Mouse (Mus musculus): ENCODE results near the gene Tmem59. TPM values are rescaled to one million over a fixed set of nuclear protein-coding genes. Genes with fewer than 3 reads are reported as not detected.

The Tmem59 gene
- polyA plus RNA-seq (2016; fragmentation: Nextera tagmentation; extraction: Ambion mirVana): 336 and 348 TPM in 2 replicates

DNA sequence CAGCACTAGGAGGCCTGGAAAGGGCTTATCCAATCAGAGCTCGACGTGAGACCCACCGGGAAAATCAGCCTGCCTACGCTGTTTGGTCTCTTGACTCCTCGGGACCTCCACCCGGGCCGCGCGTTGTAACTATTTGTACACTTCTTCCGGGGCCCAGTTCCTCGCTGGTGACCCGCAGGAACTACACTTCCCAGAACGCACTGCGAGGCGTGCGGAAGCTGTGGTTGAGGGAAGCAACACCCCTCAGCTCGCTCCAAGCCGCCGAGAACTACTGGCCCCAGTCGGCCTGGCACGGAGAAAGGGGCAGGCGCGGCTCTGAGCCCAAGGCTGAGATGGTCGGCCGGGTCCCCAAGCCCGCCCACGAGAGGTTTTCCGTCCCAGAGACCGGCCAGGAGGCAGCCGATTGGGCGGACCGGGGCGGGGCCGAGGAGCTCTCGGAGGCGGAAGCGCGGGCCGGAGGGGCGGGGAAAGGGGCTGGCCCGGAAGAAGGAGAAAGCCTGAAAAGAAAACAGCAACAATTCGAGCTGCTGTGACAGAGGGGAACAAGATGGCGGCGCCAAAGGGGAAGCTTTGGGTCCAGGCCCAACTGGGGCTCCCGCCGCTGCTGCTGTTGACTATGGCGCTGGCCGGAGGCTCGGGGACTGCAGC is at the start of gene Tmem59:
Tmem59 (plus strand) TSS at position 218 of the 648 bp plus-strand sequence.
- Histone ChIP-seq H3K4me3 (replicated peaks) (peak within 1 kb of the TSS; percentile 93), H3K27me3 (no peaks in the 10 kb centered on the region), H3K9ac (replicated peaks) (peak within 1 kb of the TSS; percentile 89), H3K4me2 (peak within 1 kb of the TSS; percentile 75), H3K9me3 (no peaks in the 10 kb centered on the region), H3K36me3 (peaks cover 24% of the 10 kb centered on the region; the same call in 1 of the 2 replicates), H3K4me1 (replicated peaks) (peaks cover 41% of the 10 kb centered on the region), H3K27ac (peak within 1 kb of the TSS; percentile 98)
- peak; percentile 95 for ATAC-seq (ENCODE audit: insufficient number of reproducible peaks, insufficient read depth, low FRiP score, low TSS enrichment, low read depth)
- under 1% methylated on average over 49 of the region's 49 CpGs for WGBS

DNA sequence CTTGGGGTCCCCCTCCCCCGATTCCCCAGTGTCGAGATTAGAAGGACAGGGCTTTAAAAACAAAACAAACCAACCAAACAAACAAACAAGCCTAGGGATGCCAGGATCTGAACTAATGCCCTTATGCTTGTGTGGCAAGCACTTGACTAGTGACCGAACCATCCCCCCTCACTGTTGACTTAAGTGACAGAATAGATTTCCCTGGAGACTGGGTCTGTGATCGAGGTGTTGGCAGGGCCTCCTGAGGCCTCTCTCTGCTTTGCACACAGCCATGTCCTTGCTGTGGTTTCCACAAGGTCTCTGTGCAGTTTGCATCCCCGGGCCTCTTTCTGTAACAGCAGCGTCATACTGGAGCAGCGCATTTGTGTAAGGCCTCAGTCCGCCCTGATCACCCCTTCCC is 48.8 kb upstream of the Tmem59 start:
- H3K4me3 ChIP-seq (replicated peaks): no peak overlapping the region
- no peak overlapping the region for H3K4me2 ChIP-seq
- ATAC-seq (ENCODE audit: insufficient number of reproducible peaks, insufficient read depth, low FRiP score, low TSS enrichment, low read depth): no peak
- no peak overlapping the region for H3K9ac ChIP-seq (replicated peaks)
- no peak overlapping the region for H3K27ac ChIP-seq
- no peaks in the 10 kb centered on the region for H3K9me3 ChIP-seq
- H3K27me3 ChIP-seq: no peaks in the 10 kb centered on the region
- H3K4me1 ChIP-seq (replicated peaks): peaks cover 51% of the 10 kb centered on the region
- 79% methylated on average over 8 of the region's 8 CpGs for WGBS
- H3K36me3 ChIP-seq: no peaks in the 10 kb centered on the region

DNA sequence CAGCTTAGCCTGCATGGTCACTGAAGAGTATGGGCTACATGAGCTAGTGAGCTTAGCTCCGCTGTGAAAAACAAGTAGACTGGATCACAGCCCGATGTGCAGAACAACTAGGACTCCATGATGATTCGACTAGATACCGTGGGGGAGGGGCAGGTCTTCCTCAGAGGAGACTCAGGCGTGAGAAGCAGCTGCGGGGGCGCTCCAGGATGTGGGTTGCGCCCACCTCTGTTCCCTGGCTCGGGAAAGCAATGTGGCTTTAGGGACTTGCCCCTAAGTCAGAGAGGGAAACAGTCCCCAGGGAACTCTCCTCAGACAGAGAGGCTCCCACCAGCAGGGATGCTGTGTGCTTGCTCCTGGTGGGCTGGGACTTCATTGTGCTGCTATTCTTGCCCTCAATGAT is 47.7 kb upstream of the Tmem59 start:
- 29% methylated on average over 9 of the region's 9 CpGs for WGBS
- Histone ChIP-seq H3K9ac (replicated peaks) (no peak overlapping the region), H3K27ac (0 out of 2 replicates have a peak overlapping the region, but pooled peaks have one; percentile 4), H3K9me3 (no peaks in the 10 kb centered on the region), H3K4me1 (replicated peaks) (peaks cover 51% of the 10 kb centered on the region), H3K4me3 (replicated peaks) (no peak overlapping the region), H3K27me3 (no peaks in the 10 kb centered on the region), H3K36me3 (no peaks in the 10 kb centered on the region), H3K4me2 (no peak overlapping the region)
- no peak for ATAC-seq (ENCODE audit: insufficient number of reproducible peaks, insufficient read depth, low FRiP score, low TSS enrichment, low read depth)

GRCm38 (mm10) chr4:107134891-107135290 is 43.3 kb upstream of the Tmem59 start:
- H3K4me1 ChIP-seq (replicated peaks): peaks cover 64% of the 10 kb centered on the region
- WGBS: 88% methylated on average over 3 of the region's 3 CpGs
- H3K4me3 ChIP-seq (replicated peaks): no peak overlapping the region
- no peak overlapping the region for H3K27ac ChIP-seq
- H3K9ac ChIP-seq (replicated peaks): no peak overlapping the region
- no peak overlapping the region for H3K4me2 ChIP-seq
- no peaks in the 10 kb centered on the region for H3K9me3 ChIP-seq
- H3K36me3 ChIP-seq: no peaks in the 10 kb centered on the region; the same call in 1 of the 2 replicates
- no peaks in the 10 kb centered on the region for H3K27me3 ChIP-seq
- ATAC-seq (ENCODE audit: insufficient number of reproducible peaks, insufficient read depth, low FRiP score, low TSS enrichment, low read depth): no peak

DNA sequence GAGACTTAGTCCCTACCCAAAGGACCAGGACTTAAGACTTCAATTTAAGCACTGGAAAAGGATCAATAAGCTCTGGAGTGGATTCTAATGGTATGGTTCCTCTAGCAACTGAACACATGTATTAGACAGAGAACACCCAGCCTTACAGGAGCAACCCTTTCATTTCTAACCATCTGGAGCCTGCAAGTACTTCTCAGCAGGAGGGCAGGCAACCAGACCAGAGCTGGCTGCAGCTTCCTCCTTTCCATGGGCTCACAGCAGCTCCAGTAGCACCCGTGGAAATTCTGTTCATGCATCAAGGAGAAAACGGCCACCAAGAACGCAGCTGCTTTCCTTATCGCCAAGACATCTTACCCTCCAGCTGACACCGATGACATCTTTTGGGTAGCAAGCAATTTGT is 42.5 kb upstream of the Tmem59 start:
- ATAC-seq (ENCODE audit: insufficient number of reproducible peaks, insufficient read depth, low FRiP score, low TSS enrichment, low read depth): no peak
- peaks cover 67% of the 10 kb centered on the region for H3K4me1 ChIP-seq (replicated peaks)
- WGBS: 55% methylated on average over 5 of the region's 5 CpGs

DNA sequence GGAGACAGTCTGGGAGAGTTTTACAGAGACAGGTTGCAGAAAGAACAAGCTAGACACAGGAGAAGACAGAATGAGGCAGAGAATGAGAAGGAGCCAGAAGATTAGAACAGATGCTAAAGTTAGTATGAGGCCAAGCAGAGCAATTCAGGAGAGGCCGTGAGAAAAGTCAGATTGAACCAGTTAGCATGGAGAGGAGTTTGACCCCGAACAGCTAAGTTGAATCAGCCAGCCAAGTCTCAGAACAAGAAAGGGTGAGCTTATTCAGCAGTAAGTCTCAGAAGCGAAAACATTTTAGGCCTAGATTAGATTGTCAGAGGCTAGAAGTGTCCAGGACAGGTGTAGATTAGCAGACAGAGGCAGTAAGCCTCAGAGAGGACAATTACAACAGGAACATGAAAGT is 41.7 kb upstream of the Tmem59 start:
- Histone ChIP-seq H3K9me3 (no peaks in the 10 kb centered on the region), H3K4me3 (replicated peaks) (no peak overlapping the region), H3K4me1 (replicated peaks) (peaks cover 67% of the 10 kb centered on the region), H3K9ac (replicated peaks) (no peak overlapping the region), H3K27me3 (no peaks in the 10 kb centered on the region), H3K4me2 (no peak overlapping the region), H3K36me3 (no peaks in the 10 kb centered on the region; the same call in 1 of the 2 replicates), H3K27ac (peak overlapping the region; percentile 45; the same call in 1 of the 2 replicates)
- no peak for ATAC-seq (ENCODE audit: insufficient number of reproducible peaks, insufficient read depth, low FRiP score, low TSS enrichment, low read depth)
- WGBS: 36% methylated on average over 3 of the region's 3 CpGs

More for the DNA sequence above, 42.5 kb upstream of the Tmem59 start:
- no peaks in the 10 kb centered on the region for H3K9me3 ChIP-seq
- no peak overlapping the region for H3K4me2 ChIP-seq
- no peak overlapping the region for H3K9ac ChIP-seq (replicated peaks)
- no peak overlapping the region for H3K4me3 ChIP-seq (replicated peaks)
- H3K27ac ChIP-seq: 0 out of 2 replicates have a peak overlapping the region, but pooled peaks have one; percentile 45
- no peaks in the 10 kb centered on the region; the same call in 1 of the 2 replicates for H3K36me3 ChIP-seq
- no peaks in the 10 kb centered on the region for H3K27me3 ChIP-seq

- no peak overlapping the region for H3K4me3 ChIP-seq (replicated peaks)
- H3K9ac ChIP-seq (replicated peaks): no peak overlapping the region
These were observed 39.0 kb upstream of the Tmem59 start for GRCm38 (mm10) chr4:107138948-107139835.

GRCm38 (mm10) chr4:107139836-107140631 is 38.2 kb upstream of the Tmem59 start:
- no peak overlapping the region for H3K4me3 ChIP-seq (replicated peaks)
- 14% methylated on average over 13 of the region's 13 CpGs for WGBS
- H3K4me1 ChIP-seq (replicated peaks): peaks cover 65% of the 10 kb centered on the region
- H3K36me3 ChIP-seq: no peaks in the 10 kb centered on the region; the same call in 1 of the 2 replicates
- 0 out of 2 replicates have a peak overlapping the region, but pooled peaks have one; percentile 27 for H3K4me2 ChIP-seq
- peak; percentile 20; the same call in 1 of the 2 replicates for ATAC-seq (ENCODE audit: insufficient number of reproducible peaks, insufficient read depth, low FRiP score, low TSS enrichment, low read depth)
- peak overlapping the region; percentile 19; the same call in 1 of the 2 replicates for H3K9ac ChIP-seq (replicated peaks)
- H3K27ac ChIP-seq: peak overlapping the region; percentile 81
- no peaks in the 10 kb centered on the region for H3K27me3 ChIP-seq
- H3K9me3 ChIP-seq: no peaks in the 10 kb centered on the region

More at GRCm38 (mm10) chr4:107138948-107139835, 39.0 kb upstream of the Tmem59 start:
- WGBS: 15% methylated on average over 37 of the region's 37 CpGs
- Histone ChIP-seq H3K9me3 (no peaks in the 10 kb centered on the region), H3K4me1 (replicated peaks) (peaks cover 62% of the 10 kb centered on the region), H3K27ac (0 out of 2 replicates have a peak overlapping the region, but pooled peaks have one; percentile 20), H3K36me3 (no peaks in the 10 kb centered on the region; the same call in 1 of the 2 replicates), H3K27me3 (no peaks in the 10 kb centered on the region), H3K4me2 (peak overlapping the region; percentile 27)
- no peak for ATAC-seq (ENCODE audit: insufficient number of reproducible peaks, insufficient read depth, low FRiP score, low TSS enrichment, low read depth)

- Histone ChIP-seq H3K4me2 (no peak overlapping the region), H3K4me1 (replicated peaks) (peaks cover 30% of the 10 kb centered on the region), H3K9ac (replicated peaks) (no peak overlapping the region), H3K9me3 (no peaks in the 10 kb centered on the region), H3K27ac (no peak overlapping the region), H3K4me3 (replicated peaks) (no peak overlapping the region), H3K36me3 (peaks cover 25% of the 10 kb centered on the region), H3K27me3 (no peaks in the 10 kb centered on the region)
- ATAC-seq (ENCODE audit: insufficient number of reproducible peaks, insufficient read depth, low FRiP score, low TSS enrichment, low read depth): no peak
- 90% methylated on average over 8 of the region's 8 CpGs for WGBS
These were observed 34.7 kb upstream of the Tmem59 start for GRCm38 (mm10) chr4:107143511-107143910.

- Histone ChIP-seq H3K4me2 (no peak overlapping the region), H3K9ac (replicated peaks) (no peak overlapping the region), H3K27ac (no peak overlapping the region), H3K9me3 (no peaks in the 10 kb centered on the region), H3K4me1 (replicated peaks) (no peaks in the 10 kb centered on the region), H3K4me3 (replicated peaks) (no peak overlapping the region), H3K27me3 (no peaks in the 10 kb centered on the region), H3K36me3 (peaks cover 47% of the 10 kb centered on the region)
- no peak for ATAC-seq (ENCODE audit: insufficient number of reproducible peaks, insufficient read depth, low FRiP score, low TSS enrichment, low read depth)
- WGBS: 86% methylated on average over 6 of the region's 6 CpGs
These were observed 27.2 kb upstream of the Tmem59 start for GRCm38 (mm10) chr4:107150991-107151390.

All from limb, embryonic 12.5 days (tissue).